Mouse (Mus musculus) midbrain, postnatal 0 days (tissue): ENCODE results near the gene 2010003K11Rik. TPM values are rescaled to one million over a fixed set of nuclear protein-coding genes. Genes with fewer than 3 reads are reported as not detected.
"Not testable (repeated sequence)": the region's sequence is repeated elsewhere in the genome, so short reads cannot be mapped to it uniquely, and the experiment has no call there.

Experiments
- ATAC-seq: fragments of 200-750 bp; cut with Nextera tagmentation; 2 replicates; pipeline ENCODE4 v1.8.0; 2017; ENCODE audit warnings: moderate number of reproducible peaks, mild to moderate bottlenecking, moderate TSS enrichment, moderate library complexity; ENCODE audit not compliant: low FRiP score
- DNase-seq: peaks from one replicate; pipeline ENCODE4 v3.0.0-alpha.2; 2015; ENCODE audit warnings: low spot score
- H3K27ac ChIP-seq: fragments of 300-500 bp; sonication (generic); 2 replicates; pipeline ENCODE4 v1.5.1; 2014; ENCODE audit warnings: low read depth, mild to moderate bottlenecking, low read length, mixed read lengths
- H3K27me3 ChIP-seq: fragments of 300-500 bp; sonication (generic); 2 replicates; pipeline ENCODE4 v1.6.1; 2014; ENCODE audit warnings: low read length, control low read depth, mixed read lengths; ENCODE audit not compliant: insufficient read depth
- H3K36me3 ChIP-seq: fragments of 300-500 bp; sonication (generic); 2 replicates; pipeline ENCODE4 v1.6.1; 2014; ENCODE audit warnings: low read length, control low read depth, mixed read lengths; ENCODE audit not compliant: insufficient read depth
- H3K4me1 ChIP-seq: fragments of 300-500 bp; sonication (generic); 2 replicates; pipeline ENCODE4 v1.6.1; 2014; ENCODE audit warnings: mild to moderate bottlenecking, control low read depth, antibody characterized with exemption, low read length, mixed read lengths; ENCODE audit not compliant: insufficient read depth
- H3K4me2 ChIP-seq: fragments of 300-500 bp; sonication (generic); 2 replicates; pipeline ENCODE4 v1.6.1; 2014; ENCODE audit warnings: low read depth, mild to moderate bottlenecking, low read length, mixed read lengths; ENCODE audit not compliant: poor library complexity, severe bottlenecking
- H3K4me3 ChIP-seq: fragments of 300-500 bp; sonication (generic); 2 replicates; pipeline ENCODE4 v1.5.1; 2014; ENCODE audit warnings: low read depth, mild to moderate bottlenecking, low read length, moderate library complexity
- H3K9ac ChIP-seq: fragments of 300-500 bp; sonication (generic); replicated peaks from 2 replicates; pipeline ENCODE4 v1.6.1; 2014; ENCODE audit warnings: mild to moderate bottlenecking, low read length, moderate library complexity, mixed read lengths; ENCODE audit not compliant: poor library complexity, severe bottlenecking
- H3K9me3 ChIP-seq: fragments of 300-500 bp; sonication (generic); 2 replicates; pipeline ENCODE4 v1.6.1; 2016; ENCODE audit warnings: low read length, control low read depth
- CTCF ChIP-seq: IDR thresholded peaks from 2 replicates; pipeline ENCODE4 v1.5.1; 2016; ENCODE audit warnings: antibody characterized with exemption, mild to moderate bottlenecking
- WGBS: fragments of 180-500 bp; shearing (Covaris S2); extraction: QIAGEN DNeasy Blood & Tissue Kit; methylation state at CpG from one replicate; pipeline ENCODE4 v1.1.7; 2014; 5-methylcytosine and 5-hydroxymethylcytosine counted together
- polyA plus RNA-seq: library from polyadenylated mRNA; unstranded; fragments of >200 nt; fragmentation: Nextera tagmentation; extraction: Ambion mirVana; gene quantifications from 2 replicates; pipeline ENCODE4 v1.2.1, GENCODE M21; 2015
- total RNA-seq: library from RNA; depleted of rRNA; stranded (reverse); fragments of >200 nt; gene quantifications from 2 replicates; pipeline ENCODE4 v1.2.3, GENCODE M21; 2014

2010003K11Rik gene
- total and polyA plus RNA-seq, 2 experiments from 2014 or later, result not detected

DNA sequence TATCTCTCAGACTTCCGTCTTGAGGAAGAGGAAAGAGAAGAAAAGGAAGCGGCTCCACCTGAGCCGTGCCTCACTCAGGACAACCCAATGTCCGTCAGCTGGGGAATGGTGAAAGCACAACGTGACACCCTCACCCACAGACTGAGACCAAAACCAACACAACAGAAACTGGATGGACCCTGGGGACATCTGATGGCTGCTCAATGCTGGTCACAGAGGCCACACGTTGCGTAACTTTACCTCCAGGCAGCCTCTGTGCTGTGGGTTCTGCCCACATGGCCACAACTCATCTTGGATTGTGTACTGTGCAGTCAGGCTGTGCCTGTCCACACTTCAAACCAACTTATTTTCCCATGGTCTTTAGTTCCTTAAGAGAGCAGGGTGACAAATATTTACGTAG lies 36.4 kb downstream of the 2010003K11Rik start:
- 0 out of 2 replicates have a peak, but pooled peaks cover 2% of the 10 kb centered on the region for H3K36me3 ChIP-seq
- H3K27me3 ChIP-seq, result no peaks in the 10 kb centered on the region
- no peak for TF ChIP-seq CTCF
- H3K27ac ChIP-seq, result no peak overlapping the region
- H3K9me3 ChIP-seq, result no peaks in the 10 kb centered on the region
- H3K4me3 ChIP-seq, result no peak overlapping the region
- ATAC-seq, result no peak
- H3K4me2 ChIP-seq, result no peak overlapping the region
- DNase-seq, result no peak
- no peaks in the 10 kb centered on the region for H3K4me1 ChIP-seq
- 87% methylated on average over 8 of the region's 8 CpGs for WGBS
- H3K9ac ChIP-seq, result no peak overlapping the region

GRCm38 (mm10) chr19:4456227-4456626 lies 42.2 kb downstream of the 2010003K11Rik start:
- H3K9ac ChIP-seq, result no peak overlapping the region
- WGBS, result 12% methylated on average over 11 of the region's 11 CpGs
- H3K4me3 ChIP-seq, result no peak overlapping the region
- peak; percentile 43 for DNase-seq
- H3K36me3 ChIP-seq, result 0 out of 2 replicates have a peak, but pooled peaks cover 2% of the 10 kb centered on the region
- H3K27ac ChIP-seq, result no peak overlapping the region
- no peak overlapping the region for H3K4me2 ChIP-seq
- TF ChIP-seq CTCF, result peak; percentile 63
- H3K4me1 ChIP-seq, result no peaks in the 10 kb centered on the region
- no peaks in the 10 kb centered on the region for H3K9me3 ChIP-seq
- no peak for ATAC-seq
- H3K27me3 ChIP-seq, result peaks cover 4% of the 10 kb centered on the region; the same call in 1 of the 2 replicates

GRCm38 (mm10) chr19:4455071-4455800 lies 43.1 kb downstream of the 2010003K11Rik start:
- 0 out of 2 replicates have a peak, but pooled peaks cover under 1% of the 10 kb centered on the region for H3K36me3 ChIP-seq
- ATAC-seq (no peak), DNase-seq (no peak)
- H3K4me3 ChIP-seq, result no peak overlapping the region
- H3K4me2 ChIP-seq, result no peak overlapping the region
- no peaks in the 10 kb centered on the region for H3K4me1 ChIP-seq
- no peak overlapping the region for H3K27ac ChIP-seq
- H3K9me3 ChIP-seq, result no peaks in the 10 kb centered on the region
- peaks cover 4% of the 10 kb centered on the region; the same call in 1 of the 2 replicates for H3K27me3 ChIP-seq
- 71% methylated on average over 15 of the region's 15 CpGs for WGBS
- no peak for TF ChIP-seq CTCF
- no peak overlapping the region for H3K9ac ChIP-seq

GRCm38 (mm10) chr19:4454040-4454439 lies 44.3 kb downstream of the 2010003K11Rik start:
- not testable (repeated sequence) for ATAC-seq, H3K4me1 ChIP-seq
- WGBS, result 63% methylated on average over 1 of the region's 1 CpGs

GRCm38 (mm10) chr19:4452525-4452924 lies 45.9 kb downstream of the 2010003K11Rik start:
- Histone ChIP-seq H3K36me3 (no peaks in the 10 kb centered on the region), H3K27ac (no peak overlapping the region), H3K27me3 (peaks cover 4% of the 10 kb centered on the region; the same call in 1 of the 2 replicates), H3K4me3 (no peak overlapping the region), H3K4me1 (no peaks in the 10 kb centered on the region), H3K9me3 (no peaks in the 10 kb centered on the region), H3K9ac (no peak overlapping the region), H3K4me2 (no peak overlapping the region)
- ATAC-seq, result no peak
- no peak for TF ChIP-seq CTCF
- 42% methylated on average over 4 of the region's 4 CpGs for WGBS
- no peak for DNase-seq

More at GRCm38 (mm10) chr19:4454040-4454439, 44.3 kb downstream of the 2010003K11Rik start:
- not testable (repeated sequence) for H3K36me3 ChIP-seq, DNase-seq, H3K27me3 ChIP-seq, H3K4me3 ChIP-seq, H3K9me3 ChIP-seq, H3K27ac ChIP-seq, H3K9ac ChIP-seq, H3K4me2 ChIP-seq

DNA sequence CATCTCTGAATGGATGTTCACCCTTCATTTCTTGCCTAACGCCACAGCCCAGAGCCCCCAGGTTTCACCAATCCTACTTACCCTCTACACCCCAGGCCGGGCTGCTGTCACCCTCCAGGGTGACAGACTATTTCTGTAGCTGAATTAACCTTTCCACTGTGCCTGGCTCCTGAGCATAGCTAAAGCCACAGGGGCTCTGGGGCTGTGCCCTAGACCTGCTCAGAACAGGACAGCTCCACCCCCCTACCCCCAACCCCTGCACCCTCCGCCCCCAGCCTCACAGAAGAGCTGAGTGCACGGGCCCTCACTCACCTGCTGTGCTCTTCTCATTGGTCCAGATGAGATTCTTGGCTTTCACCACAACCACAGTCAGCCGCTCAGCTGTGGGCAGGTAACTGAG lies 46.4 kb downstream of the 2010003K11Rik start:
- 20% methylated on average over 4 of the region's 5 CpGs for WGBS
- no peaks in the 10 kb centered on the region for H3K9me3 ChIP-seq
- peaks cover 4% of the 10 kb centered on the region; the same call in 1 of the 2 replicates for H3K27me3 ChIP-seq
- DNase-seq, result no peak
- no peak overlapping the region for H3K4me2 ChIP-seq
- no peak overlapping the region for H3K27ac ChIP-seq
- no peak overlapping the region for H3K9ac ChIP-seq
- H3K4me1 ChIP-seq, result no peaks in the 10 kb centered on the region
- H3K4me3 ChIP-seq, result no peak overlapping the region
- H3K36me3 ChIP-seq, result no peaks in the 10 kb centered on the region
- no peak for ATAC-seq
- no peak for TF ChIP-seq CTCF
